Mouse (Mus musculus) adrenal gland, adult 8-10 months (tissue): ENCODE results near the gene Ppp2r1b. TPM values are rescaled to one million over a fixed set of nuclear protein-coding genes. Genes with fewer than 3 reads are reported as not detected.
A peak's percentile ranks its signal among the peaks of the same experiment; 100 is the strongest.
"Not testable (repeated sequence)": the region's sequence is repeated elsewhere in the genome, so short reads cannot be mapped to it uniquely, and the experiment has no call there.

Experiments
- DNase-seq: peaks from one replicate; pipeline ENCODE4 v3.0.0; 2022
- total RNA-seq, 4 experiments: library from RNA; stranded (reverse); gene quantifications; 2 replicates each; pipeline ENCODE4 v1.2.4; 2022

The Ppp2r1b gene
- 10 to 100 TPM; 32.9 to 46.7 (median 43.7) TPM for total RNA-seq

GRCm38 (mm10) chr9:50845081-50845480, at the start of gene Ppp2r1b:
TSS of gene Ppp2r1b (plus strand) at chr9:50845301.
- no peak for DNase-seq

GRCm38 (mm10) chr9:50796776-50797175, 48.3 kb upstream of the Ppp2r1b start:
- no peak for DNase-seq

DNA sequence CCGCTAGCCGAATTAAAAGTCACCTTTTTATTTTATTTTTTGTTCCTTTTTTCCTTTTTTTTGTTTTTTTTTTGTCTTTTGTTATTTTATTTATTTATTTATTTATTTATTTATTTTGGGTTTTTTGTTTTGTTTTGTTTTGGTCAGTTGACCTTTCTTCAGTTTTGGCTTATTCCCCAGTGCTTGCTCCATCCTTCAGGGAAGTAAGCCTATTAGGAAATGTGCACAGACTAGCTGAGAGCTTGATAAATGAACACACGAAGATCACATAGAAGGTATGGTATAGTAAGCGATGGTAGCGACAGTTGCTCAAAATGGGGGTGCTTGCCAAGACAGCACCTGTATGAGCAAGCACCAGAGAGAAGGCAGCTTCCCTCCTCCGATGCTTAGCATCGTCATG, 47.5 kb upstream of the Ppp2r1b start:
- DNase-seq = no peak

DNA sequence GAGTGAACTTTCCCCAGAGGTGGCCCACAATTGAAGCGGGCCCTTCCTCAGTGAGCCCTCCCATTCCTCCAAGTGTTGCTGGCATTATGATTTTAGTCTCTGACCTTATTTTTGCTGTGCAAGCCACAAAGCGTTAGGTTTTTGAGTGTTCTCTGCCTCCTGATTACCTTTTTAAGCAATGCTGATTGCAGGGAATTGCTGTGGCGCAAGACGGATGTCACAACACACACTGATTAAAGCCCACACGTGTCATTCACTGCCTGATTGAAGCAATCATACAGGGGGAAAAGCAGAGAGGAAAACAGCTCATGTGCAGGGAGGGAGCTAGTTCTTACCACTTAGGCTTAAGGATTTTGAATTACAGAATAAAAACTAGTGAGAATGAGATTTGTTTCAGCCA, 46.7 kb upstream of the Ppp2r1b start:
- peak; percentile 49 for DNase-seq

GRCm38 (mm10) chr9:50800985-50801384, 44.1 kb upstream of the Ppp2r1b start:
- DNase-seq = no peak

- DNase-seq = no peak
Measured at GRCm38 (mm10) chr9:50803055-50803671, 41.9 kb upstream of the Ppp2r1b start.

DNA sequence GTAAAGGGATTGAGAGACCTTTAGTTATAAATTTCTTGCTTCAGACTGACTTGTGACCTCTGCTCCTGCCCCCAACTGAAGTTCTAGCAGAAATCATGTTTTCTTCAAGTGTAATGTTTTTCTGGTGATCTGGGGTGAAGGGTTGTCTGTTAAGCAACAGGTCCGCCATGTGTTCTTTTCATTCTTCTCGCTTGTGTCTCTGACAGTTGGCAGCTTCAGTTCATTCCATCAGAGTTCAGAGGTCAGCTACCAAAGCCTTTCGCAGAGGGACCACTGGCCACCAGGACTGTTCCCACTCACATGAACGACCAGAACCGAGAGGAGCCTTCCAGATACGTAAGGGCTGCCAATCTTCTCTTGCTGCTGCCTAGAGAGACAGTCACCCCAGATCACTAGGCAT, 36.6 kb upstream of the Ppp2r1b start:
- DNase-seq = no peak

- no peak for DNase-seq
Measured at GRCm38 (mm10) chr9:50809146-50809545, 36.0 kb upstream of the Ppp2r1b start.

- no peak for DNase-seq
Measured at GRCm38 (mm10) chr9:50811187-50811586, 33.9 kb upstream of the Ppp2r1b start.

DNA sequence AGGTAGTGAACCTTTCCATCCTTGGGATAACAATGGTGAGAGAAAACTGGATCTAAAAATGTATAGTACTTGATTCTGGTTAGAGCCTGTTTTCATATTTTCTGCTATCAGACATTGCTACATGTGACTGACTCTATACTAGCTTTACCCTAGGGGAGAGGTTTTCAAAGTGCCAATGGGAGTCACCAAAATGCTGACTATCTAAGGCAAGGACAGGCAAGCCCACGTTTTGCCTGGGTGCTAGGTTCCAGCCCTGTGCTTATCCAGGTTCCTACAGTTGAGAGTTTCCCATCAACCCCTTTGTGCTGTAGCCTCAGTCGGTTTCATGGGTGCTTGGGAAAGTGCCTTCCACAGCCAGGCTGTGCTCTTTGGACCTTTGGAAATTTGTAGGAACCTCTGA, 33.4 kb upstream of the Ppp2r1b start:
- DNase-seq = no peak

- no peak for DNase-seq
Measured at GRCm38 (mm10) chr9:50813796-50814195, 31.3 kb upstream of the Ppp2r1b start.

- no peak for DNase-seq
Measured at GRCm38 (mm10) chr9:50815666-50816065, 29.4 kb upstream of the Ppp2r1b start.

- no peak for DNase-seq
Measured at GRCm38 (mm10) chr9:50816512-50816911, 28.6 kb upstream of the Ppp2r1b start.

GRCm38 (mm10) chr9:50818050-50818449, 27.1 kb upstream of the Ppp2r1b start:
- DNase-seq = no peak

- no peak for DNase-seq
Measured at GRCm38 (mm10) chr9:50819716-50820115, 25.4 kb upstream of the Ppp2r1b start.

- DNase-seq = no peak
Measured at GRCm38 (mm10) chr9:50821651-50822050, 23.4 kb upstream of the Ppp2r1b start.

DNA sequence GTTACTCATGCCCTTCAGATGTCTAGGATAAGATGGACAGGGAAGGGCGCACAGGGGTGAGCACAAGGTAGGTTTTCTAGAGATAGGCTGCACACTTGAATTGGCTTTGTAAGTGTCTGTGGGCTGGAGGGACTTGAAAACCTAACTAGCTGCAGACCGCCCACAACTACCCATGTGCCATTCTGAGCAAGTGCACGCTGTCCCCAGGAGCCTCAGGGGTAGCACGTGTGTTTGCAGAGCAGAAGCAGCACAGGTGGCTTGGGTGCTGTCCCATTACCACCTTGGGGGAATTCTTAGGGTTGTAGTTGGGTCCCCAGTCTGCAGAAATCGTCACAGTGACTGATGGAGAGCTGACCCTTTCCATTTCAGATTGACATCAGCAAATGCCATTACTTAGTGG, 22.9 kb upstream of the Ppp2r1b start:
- no peak for DNase-seq

DNA sequence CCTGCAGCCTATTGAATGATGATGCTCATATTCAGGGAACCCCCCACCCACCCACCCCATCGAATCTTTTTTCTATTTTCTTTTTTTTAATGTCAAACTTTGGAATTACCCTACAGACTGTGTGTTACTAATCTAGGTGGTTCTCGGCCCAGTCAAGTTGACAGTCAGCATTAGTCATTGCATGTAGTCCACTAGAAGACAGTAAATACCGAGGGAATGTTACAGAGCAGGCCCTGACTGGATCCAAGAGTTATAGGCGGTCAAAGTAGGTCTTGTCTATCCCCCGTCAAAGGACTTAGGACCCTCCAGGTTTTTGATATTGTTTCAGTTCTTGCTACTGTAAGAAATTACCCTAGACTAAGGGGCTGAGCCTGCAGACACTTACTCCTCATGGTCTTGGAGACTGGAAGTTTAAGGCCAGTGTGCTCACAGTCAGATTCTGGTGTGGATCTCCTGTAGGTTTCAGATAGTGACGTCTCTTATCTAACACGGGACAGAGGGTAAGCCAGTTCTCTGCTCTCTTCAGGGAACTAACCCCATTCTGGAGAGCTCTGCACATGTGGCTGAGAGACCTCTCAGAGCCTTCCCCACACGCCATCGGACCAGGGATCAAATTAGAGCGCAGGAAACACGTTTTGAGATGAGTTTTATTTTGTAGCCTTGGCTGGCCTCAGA, 21.2 kb upstream of the Ppp2r1b start:
- no peak for DNase-seq

GRCm38 (mm10) chr9:50831514-50831913, 13.6 kb upstream of the Ppp2r1b start:
- DNase-seq = no peak

- no peak for DNase-seq
Measured at GRCm38 (mm10) chr9:50832162-50832561, 12.9 kb upstream of the Ppp2r1b start.

GRCm38 (mm10) chr9:50832582-50832981, 12.5 kb upstream of the Ppp2r1b start:
- DNase-seq = not testable (repeated sequence)

GRCm38 (mm10) chr9:50833786-50834185, 11.3 kb upstream of the Ppp2r1b start:
- no peak for DNase-seq

DNA sequence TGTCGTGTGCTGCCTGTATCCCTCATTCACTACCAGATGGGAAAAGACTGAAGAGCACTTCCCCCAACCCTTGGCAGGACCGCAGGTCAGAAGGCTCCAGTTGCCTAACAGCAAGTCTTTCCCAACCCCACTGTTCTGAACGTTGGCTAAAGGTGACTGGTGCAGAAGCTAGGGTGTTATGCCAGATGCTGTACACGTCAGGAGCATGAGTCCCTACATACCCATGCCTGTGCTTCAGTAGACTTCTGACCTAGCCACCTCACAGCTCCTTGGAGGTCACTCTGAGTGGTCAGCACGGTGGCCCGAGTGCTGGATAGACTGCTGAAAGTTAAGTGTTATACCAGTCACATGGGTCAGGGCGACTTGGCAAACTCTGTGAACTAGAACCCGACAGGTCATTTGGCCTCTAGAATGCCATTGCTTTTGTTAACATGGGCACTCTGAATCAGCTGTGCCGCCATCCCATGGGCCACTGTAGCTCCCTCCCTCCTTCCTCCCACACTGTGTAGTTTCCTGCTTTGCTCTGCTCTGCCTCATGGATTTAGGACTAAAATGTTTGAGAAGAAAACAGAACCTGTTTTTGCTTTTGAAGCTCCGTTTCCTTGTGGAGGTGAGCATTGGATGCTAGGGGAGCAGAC, 9.9 kb upstream of the Ppp2r1b start:
- DNase-seq = peak; percentile 49

GRCm38 (mm10) chr9:50836097-50836496, 9.0 kb upstream of the Ppp2r1b start:
- DNase-seq = no peak
